Mouse (Mus musculus) kidney, adult 8-10 months (tissue): Measurements from ENCODE around the gene Ano5.

Experiments
- DNase-seq, 2 experiments: peaks; one replicate each; pipeline ENCODE4 v3.0.0; 2022

Ano5 gene

DNA sequence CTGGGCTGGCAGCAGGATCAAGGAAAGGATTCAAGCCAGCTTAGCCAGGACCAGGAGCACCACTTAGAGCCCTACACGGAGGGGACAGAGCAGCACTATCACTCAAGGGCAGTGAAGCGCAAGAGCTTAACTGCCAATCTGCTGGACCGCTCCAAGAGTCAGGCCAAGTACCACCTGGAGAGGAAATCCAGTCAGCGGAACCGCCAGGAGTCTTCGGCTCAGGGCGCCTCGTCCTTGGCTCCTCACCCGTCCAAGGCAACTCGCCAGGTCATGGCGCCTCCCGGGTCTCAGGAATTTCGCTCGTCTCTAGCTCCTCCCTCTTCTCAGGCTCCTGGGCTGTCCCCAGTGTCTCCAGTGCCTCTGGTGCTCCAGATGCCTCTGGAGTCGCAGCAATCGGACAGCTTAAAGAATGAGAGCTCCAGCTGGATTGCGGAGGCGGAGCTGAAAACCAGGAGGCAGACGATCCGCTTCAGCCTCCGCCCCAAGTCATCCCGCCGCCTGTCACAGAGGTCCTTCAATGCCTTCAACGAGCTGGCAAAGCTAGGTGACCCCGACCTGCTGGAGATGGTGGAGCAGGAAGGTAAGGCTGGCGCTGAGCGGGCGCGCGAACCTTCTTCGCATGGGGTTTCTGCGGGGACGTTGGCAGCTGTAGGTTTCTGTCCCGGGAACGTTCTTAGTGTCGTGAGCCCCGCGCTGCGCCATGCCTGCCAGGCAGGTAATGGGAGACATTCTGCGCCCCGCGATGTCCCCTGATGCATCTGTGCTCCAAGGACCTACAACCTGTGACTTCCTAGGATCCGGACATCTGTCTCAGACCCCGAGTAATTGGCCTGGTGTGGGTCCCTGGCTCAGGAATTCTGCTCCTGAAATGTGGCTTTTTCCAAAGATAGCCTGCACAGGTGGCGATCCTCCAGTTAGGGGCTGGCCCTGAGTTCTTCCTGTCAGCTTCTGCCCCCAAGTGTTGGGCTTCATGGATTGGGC, at the start of gene Ano5:
Gene Ano5 (plus strand): TSS at position 359 of the 981 bp plus-strand sequence.
- DNase-seq = peak; percentile 81 to 86

GRCm38 (mm10) chr7:51499396-51499795, 11.4 kb upstream of the Ano5 start:
- DNase-seq = no peak

DNA sequence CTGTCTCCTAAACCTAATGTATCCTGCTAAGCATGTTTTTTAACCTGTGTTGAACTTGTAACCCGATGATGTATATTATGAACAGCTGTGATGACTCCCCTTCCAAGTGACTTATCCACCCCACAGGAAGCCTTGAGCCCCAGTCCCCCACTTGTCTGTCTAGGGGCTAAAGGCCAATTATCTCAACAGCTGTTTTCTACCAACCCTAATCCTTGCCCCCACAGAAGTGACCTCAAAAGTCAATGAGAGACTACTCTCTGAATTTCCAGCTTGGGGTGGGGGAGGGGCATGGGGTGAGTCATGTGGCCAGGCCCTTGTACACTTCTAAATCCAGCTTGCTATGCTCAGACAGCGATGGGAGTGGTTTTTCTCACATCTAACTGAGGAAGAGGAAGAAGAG, 6.9 kb upstream of the Ano5 start:
- peak in 1 of 2 experiments; percentile 22 for DNase-seq

- no peak for DNase-seq
Measured at GRCm38 (mm10) chr7:51510147-51510546, 682 bp upstream of the Ano5 start.

GRCm38 (mm10) chr7:51539344-51539743, 28.5 kb downstream of the Ano5 start:
- DNase-seq = no peak

DNA sequence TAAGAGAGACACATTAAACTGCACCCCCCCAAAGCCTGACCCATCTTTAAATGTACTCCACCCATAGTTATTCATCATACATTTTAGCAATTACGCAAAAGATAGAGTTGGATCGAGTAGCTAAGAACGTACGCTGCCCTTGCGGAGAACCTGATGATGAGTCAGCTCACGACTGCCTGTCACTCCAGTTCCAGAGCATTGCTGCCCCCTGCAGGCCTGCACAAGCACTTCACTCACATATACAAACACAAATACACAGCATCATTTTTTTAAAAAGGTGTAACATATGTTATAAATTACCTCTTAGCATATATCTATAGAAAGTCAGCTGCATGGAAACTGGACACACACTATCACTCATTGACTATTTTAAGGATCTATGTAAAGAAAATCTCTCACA, 29.9 kb downstream of the Ano5 start:
- DNase-seq = peak; percentile 13 to 57

DNA sequence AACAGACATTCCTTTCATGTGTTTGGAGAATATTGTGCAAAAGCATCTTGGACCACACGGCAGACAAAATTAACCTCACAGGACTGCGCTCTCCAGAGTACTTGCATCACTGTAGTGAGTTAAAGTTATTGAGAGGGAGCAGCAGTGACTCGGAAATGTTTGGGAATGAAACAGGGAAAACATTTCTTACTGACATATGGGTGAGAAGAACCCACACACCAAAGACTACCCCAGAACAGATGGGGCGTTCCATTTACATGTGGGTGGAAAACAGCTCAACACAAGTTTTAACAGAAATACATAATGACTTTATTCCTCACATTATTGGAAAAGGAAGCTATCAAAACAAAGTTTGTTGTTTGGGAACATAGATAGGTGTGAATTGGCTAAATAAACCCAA, 89.2 kb downstream of the Ano5 start:
- no peak for DNase-seq

DNA sequence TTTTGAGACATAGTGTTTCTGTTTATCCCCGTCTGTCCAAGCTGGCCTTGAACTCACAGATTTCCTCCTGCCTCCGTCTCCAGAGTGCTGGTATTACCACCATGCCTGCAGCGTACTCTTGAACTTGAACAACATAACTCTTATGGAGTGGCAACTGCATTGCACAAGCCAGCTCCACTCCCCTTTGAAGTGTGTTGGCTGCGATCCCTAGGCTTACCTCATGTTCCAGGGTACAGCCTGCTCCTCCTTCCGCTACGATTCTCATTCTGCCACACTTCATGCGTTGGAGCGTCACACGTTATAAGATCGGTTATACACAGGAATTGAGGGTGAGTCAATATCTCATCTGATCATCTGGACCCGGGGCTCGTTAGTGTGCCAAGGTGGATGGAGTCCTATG, 92.9 kb downstream of the Ano5 start:
- no peak for DNase-seq

DNA sequence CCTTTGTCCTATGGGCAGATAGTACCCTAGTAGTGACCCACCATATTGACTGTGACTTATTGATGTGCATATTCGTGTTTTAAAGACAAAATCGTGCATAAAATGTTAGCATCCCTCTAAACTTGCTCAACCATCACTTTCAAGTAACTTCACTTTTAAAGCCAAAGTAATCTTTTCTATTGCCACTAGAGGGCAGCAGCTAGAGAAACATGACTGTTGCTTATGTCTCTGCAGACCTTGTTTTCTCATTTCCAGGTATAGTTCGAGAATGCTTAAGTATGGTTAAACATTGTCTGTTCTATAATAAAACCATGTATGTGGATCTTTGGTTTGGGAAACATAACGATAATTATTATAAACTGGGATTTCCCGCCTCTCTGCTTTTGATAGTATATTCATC, 103.6 kb downstream of the Ano5 start:
- DNase-seq = no peak

DNA sequence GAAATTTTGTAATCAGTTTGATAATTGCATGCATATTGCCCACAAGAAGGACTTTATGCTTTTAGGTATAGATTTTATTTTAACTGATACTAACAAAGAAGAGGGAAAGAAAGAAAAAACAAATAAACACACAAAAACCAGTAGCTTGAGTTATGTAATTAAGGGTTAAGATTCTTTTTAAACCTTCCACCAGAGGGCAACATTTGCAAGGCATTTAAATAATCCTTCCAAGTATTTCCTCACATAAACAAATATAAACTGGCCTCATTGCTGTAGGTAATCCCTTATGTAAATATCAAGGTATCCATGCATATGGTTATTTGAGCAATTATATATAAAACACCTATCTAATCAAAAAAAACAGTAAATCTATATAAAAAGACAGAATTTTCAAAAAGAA, 107.1 kb downstream of the Ano5 start:
- no peak for DNase-seq

- no peak for DNase-seq
Measured at GRCm38 (mm10) chr7:51618412-51618811, 107.6 kb downstream of the Ano5 start.

GRCm38 (mm10) chr7:51619977-51620376, 109.1 kb downstream of the Ano5 start:
- no peak for DNase-seq

- peak; percentile 22 to 73 for DNase-seq
Measured at GRCm38 (mm10) chr7:51621694-51622145, 110.9 kb downstream of the Ano5 start, which contains the start of gene Slc17a6. Gene Slc17a6 (plus strand): TSS chr7:51622006.

DNA sequence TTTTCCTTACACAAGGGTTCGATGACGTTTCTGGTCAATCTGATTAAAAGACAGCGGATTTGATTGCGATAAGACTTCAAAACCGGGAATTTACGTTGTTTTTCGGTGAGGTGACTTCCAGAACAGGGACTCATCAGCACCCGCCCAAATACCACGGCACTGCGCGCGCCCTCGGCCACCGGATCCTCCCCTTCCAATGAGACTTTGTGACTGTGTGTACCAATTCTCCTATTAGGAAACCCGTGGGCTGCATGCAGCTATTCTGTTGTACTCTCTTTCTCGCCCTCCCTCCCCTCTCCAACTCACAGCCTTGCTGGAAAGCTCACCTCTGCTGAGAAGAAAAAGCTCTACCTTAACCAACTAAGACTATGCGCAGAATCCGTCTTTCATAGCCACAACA, 111.4 kb downstream of the Ano5 start:
- DNase-seq = no peak

- no peak for DNase-seq
Measured at GRCm38 (mm10) chr7:51622666-51623065, 111.8 kb downstream of the Ano5 start.

GRCm38 (mm10) chr7:51624336-51624897, 113.6 kb downstream of the Ano5 start:
- no peak for DNase-seq

GRCm38 (mm10) chr7:51625161-51625560, 114.3 kb downstream of the Ano5 start:
- DNase-seq = no peak

GRCm38 (mm10) chr7:51625591-51626255, 114.9 kb downstream of the Ano5 start:
- DNase-seq = no peak

DNA sequence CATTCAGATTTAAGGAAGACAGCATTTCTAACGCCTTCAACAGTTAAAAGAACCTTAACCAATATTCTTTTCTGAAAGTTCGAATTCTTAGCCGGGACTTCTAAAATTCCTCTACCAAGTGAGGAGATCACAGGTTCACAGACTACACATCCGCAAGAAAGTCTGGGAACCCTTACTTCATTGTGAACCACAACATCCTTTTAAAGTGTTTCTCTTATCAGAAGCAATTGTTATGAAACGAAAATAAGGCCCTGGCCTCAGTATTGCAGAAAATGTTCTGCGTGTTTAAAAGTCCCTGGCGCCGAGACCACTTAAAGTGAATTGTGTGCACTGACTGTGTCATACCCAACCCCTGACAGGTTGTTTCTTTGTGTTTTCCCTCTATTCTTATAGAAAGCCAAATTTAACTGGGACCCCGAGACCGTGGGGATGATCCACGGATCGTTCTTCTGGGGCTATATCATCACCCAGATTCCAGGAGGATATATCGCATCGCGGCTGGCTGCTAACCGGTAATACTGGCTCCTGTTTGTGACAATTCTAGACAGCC, 115.7 kb downstream of the Ano5 start:
- DNase-seq = no peak

DNA sequence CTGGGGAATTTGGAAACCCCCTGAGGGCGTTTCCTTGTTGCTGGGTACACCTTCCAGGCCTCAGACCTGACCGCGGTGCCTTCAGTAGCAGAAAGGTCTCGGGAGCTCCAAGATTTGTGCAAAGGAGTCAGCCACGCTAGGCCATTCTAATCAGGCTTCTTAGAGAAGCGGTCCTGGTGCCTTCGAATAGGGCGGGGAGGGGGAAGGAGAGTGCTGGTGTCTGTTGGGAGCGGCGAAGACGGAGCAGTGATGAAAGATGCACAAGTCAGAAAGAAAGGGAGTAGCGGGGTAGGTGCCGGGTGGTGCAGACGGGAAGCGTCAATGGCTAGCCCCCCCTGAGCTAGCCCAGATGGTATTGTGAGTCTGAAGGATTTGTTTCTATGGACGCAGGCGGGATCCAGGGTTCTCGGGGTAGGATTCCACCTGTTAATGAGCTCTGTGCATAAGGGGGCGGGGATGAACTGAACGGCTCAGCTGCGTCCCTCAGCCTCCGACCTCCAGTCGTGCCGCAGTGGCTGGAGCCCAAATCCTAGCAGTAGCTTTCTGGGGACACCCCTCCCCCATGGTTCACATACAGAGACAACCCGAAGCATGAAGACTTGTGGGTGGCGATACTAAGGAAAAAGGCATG, 116.3 kb downstream of the Ano5 start:
- DNase-seq = no peak

DNA sequence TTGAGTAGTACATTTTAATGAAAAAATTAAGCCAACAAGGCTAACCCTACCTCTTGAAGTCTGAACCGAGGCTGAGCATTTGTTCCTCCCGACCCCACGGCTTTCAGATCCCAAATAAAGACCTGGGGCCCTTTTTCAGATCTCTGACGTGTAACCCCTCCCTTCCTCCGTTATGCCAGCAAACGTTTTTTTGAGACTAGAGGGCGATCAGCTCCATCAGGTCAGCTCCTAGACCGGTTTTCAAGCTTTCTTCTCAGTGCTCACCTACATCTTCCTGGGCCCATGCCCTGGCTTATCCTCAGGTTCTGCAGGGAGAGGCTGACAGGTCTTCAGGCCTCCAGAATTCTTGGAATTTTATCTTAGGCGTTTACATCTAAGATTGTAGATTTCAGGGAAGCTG, 116.8 kb downstream of the Ano5 start:
- DNase-seq = no peak

- no peak for DNase-seq
Measured at GRCm38 (mm10) chr7:51628349-51628748, 117.5 kb downstream of the Ano5 start.

- DNase-seq = no peak
Measured at GRCm38 (mm10) chr7:51629206-51629605, 118.4 kb downstream of the Ano5 start.
